Mouse (Mus musculus): ENCODE measurements around the gene Marcksl1.
"Not testable (repeated sequence)": the region's sequence is repeated elsewhere in the genome, so short reads cannot be mapped to it uniquely, and the experiment has no call there.

The Marcksl1 gene

DNA sequence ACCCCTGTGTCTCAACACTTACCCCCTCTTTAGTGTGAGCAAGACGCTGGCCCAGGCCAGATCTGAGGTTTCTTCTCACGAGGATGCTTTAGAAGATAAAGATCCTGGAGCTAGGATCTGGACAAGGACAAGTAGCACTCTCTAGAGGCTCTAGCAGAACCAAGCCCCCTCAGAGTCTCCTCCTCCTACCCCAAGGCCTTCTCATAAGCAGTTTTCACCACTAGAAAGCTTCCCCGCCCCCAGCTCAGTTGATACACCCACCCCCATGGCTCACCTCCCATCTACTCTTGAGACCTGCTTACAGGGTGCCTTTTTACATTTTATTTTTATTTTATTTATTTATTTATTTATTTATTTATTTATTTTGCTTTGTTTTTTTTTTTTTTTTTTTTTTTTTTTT is 3.7 kb upstream of the Marcksl1 start:
- in situ Hi-C loops (cut with MboI, MseI), result no loop called here

- in situ Hi-C loops (cut with MboI, MseI), result no loop called here
Observed at GRCm38 (mm10) chr4:129510723-129511412, 2.5 kb upstream of the Marcksl1 start.

DNA sequence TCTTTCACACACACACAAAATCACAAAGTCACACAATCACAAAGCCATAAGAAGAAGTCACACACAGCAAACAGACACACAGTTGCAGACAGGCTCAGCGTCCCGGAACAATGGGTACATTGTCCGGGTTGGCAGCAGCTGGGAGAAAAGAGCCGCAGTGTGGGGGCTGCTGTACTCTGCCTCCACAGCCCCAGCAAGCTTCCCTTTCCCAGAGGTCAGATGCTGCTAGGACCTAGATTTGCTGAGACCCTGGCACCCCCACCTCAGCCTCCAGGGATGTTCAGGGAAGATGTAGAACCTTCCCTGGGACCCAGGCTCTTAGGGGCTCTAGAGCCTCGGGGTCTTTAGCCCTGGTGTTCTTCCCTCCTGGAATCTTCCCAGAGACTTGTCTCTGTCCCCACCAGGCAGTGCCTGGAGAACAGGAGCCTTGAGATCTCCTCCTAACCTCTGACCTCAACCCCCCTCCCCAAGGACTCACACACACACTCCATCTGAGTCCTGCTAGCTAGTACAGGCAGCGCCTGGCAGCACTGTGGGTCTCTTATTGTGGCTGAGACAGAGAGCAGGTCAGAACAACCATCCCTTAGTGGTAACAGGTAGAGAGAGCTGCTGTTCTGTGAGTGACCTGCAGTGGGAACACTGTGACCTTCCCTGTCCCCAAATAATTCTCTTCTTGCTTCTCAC is 1.8 kb upstream of the Marcksl1 start:
- in situ Hi-C loops (cut with MboI, MseI), result no loop called here

DNA sequence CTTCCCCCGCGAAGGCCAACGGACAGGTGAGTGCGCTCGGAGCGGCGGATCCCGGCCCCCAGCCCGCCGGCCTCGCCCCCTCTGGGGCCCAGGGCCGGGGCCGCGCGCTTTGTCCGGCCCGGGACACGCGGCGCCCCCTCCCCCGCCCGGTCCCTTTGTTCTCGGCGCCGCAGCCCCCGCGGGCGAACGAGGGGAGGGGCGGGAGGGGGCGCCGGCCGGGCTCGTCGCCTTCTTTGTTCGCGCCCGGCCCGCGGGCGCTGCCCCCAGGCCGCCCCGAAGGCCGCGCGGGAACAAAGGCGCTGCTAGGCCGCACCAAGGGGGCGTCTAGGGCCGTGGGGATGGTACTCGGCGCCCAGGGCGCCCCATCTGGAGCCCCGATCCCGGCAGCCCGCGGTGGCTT is 510 bp downstream of the Marcksl1 start:
- in situ Hi-C loops (cut with MboI, MseI), result no loop called here

DNA sequence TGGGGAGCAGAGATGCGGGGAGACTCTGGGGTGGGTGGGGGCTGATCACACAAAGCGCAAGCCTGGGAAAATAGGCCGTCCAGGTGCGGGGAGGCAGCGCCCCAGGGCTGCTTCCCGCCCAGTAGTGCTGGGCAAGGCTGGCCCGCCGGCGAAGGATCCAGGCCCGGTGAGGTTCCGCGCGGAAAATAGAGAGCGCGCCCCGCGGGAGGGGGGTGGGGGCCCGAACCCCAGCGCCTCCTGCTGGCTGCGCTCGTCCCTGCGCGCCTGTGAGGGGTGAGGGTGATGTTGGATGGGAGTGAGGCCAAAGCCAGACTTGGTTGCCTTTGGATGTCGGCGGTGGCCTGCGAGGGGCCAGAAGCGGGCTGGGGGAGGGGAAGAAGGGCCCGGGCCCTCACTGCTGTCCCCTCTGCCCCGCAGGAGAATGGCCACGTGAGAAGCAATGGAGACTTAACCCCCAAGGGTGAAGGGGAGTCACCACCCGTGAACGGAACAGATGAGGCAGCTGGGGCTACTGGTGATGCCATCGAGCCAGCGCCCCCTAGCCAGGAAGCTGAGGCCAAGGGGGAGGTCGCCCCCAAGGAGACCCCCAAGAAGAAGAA is 1.0 kb downstream of the Marcksl1 start:
- in situ Hi-C loops (cut with MboI, MseI), result no loop called here

DNA sequence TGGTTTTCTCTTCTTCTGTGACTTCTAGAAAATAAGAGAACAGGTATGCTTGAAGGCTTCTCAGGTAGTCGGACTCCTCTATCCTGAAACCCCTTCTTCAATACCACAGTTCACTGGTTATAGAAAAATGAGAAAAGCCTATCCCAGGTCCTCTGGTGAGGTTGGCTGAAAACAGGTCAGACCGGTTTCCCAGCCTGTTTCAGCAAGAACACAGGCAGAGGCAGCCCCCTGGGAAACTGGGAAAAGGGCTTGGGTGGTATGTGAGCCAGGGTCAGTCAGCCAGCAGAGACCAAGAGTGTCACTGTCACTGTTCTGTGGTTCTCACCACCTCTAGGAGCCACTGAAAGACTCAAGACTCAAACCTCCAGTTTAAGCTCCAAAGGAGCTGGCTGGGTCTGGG is 3.5 kb downstream of the Marcksl1 start:
- in situ Hi-C loops (cut with MboI, MseI), result no loop called here

DNA sequence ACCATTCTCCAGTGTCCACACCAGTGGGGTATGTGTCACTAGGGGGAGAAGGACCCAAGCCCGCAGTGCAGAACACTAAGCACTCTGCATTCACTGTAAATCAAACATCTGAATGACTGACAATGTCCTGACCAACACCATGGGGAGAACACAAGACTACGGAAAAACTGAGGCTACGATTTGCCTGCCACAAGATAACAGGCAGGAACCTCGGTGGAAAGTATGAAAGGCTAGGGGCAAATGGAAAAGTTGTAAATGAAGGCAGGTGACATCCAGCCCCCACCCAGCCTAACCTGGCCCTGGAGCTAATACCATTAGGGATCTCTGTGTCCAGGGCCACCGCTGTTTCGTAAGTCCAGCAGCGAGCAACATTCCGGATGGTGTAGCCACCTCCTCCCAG is 5.1 kb downstream of the Marcksl1 start:
- in situ Hi-C loops (cut with MboI, MseI), result no loop called here

DNA sequence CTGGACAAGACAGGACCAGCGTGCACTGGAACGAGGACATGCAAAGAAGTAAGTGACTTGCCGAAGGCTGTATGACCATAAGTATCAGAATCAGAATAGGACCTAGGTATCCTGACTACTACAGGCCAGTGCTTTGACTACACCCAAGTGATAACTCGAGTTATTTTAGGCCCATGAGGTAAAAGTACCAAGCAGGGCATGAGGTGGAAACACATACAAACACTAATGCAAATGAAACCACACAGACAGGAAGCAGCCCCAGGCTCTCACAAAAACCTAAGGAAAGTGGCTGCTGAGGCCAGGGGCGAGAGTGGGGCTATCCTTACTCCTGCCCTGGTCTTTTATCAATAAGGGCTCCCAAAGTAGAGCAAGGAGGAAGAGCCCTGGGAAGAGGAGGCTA is 12.0 kb downstream of the Marcksl1 start:
- in situ Hi-C loops (cut with MboI, MseI), result no loop called here

DNA sequence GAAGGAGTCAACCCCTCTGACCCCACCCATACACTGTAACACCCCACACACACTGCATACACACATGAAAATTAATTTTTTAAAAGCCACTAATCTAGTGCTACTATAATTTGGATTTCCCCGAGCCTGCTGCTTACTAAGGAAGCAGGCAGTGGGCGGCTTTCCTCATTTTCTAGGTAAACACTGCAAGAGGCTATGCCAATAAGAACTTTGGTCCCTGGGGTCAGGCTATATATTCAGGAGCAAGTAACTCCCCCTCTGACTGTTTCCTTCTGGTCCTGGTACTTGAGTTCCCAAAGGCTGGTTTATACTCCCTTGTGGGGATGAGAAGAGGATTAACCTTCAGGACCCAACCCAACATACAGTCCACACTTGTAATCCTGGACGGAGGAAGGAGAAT is 12.5 kb downstream of the Marcksl1 start:
- in situ Hi-C loops (cut with MboI, MseI), result no loop called here

GRCm38 (mm10) chr4:129528901-129529300 is 15.5 kb downstream of the Marcksl1 start:
- in situ Hi-C loops (cut with MboI, MseI), result not testable (repeated sequence)

GRCm38 (mm10) chr4:129540012-129540411 is 26.6 kb downstream of the Marcksl1 start:
- in situ Hi-C loops (cut with MboI, MseI), result no loop called here

DNA sequence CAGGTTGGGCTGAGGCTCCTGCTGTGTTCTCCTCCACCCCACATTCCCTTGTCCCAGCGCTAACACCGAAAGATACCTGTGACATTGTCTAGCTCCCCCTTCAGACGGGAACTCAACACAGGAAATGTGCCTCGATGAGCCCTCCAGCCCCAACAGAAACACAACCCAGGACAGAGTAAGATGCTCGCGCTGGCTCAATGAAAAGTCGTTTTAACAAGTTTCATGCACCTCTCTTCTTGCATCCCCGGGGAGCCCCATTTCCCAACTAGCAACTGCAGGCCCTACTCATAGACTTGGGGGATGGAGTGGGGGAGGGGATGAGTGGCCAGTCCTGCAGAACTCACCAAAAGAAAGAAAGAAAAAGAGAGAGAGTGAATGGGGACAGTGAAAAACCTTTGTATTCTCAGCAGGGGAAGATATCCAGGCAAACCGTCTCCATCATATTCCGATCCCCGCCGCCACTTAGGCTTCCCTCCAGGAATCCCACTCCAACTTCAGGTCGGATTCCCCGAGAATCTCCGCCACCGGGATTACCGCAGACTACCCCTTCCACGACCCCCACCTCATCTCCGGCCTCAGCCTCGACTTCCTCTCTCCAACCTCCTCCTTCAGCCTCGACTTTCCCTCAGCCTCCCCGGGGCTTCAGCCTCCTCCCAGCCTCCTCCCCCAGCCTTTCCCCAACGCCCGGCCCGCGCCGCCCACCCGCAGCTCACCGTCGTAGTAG is 28.6 kb downstream of the Marcksl1 start:
- in situ Hi-C loops (cut with MboI, MseI), result no loop called here

DNA sequence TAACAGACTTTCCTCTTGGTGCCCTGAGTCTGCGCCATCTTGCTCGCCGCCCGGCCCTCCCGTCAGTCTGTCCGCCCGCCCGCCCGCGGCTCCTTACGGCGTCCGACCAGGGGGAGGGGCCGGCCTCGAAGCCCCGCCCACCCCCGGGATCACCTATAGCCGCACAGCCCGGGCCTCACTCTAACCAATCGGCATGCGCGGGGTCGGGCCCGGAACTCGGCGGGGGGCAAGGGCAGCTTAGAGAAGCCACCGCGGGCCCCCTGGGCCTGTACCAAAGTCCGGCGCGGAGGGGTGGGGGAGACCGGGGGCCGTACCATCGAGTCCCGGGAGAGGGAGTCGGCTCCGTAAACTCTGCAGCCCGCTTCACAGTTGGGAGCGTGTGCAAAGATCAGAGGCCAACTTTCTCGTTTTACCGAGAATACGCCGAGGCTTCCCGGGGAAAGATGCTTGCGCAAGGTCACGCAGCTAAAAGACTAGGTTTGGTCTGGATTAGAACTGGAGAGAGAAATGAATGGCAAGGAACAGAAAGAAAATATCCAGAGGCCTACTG is 29.3 kb downstream of the Marcksl1 start, which contains the start of gene Hdac1:
TSS of gene Hdac1 (minus strand) at position 122 of the 550 bp plus-strand sequence.
- in situ Hi-C loops (cut with MboI, MseI), result no loop called here

DNA sequence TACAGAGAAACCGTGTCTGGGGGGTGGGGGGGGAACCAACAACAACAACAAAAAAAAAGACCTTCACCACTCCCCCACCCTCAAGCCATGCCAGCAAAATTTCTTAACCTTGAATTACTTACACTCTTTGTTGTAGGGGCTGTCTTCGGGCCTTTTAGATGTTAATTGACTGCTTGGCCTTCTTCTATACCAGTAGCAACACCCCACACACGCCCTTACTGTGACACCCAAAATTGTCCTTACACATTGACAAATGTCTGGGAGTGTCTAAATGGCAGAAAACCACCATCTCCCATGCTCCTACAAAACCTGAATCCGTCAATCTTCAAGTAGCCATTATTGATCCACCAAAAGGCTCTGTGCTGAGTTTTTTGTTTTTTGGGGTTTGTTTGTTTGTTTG is 30.7 kb downstream of the Marcksl1 start:
- in situ Hi-C loops (cut with MboI, MseI), result no loop called here

DNA sequence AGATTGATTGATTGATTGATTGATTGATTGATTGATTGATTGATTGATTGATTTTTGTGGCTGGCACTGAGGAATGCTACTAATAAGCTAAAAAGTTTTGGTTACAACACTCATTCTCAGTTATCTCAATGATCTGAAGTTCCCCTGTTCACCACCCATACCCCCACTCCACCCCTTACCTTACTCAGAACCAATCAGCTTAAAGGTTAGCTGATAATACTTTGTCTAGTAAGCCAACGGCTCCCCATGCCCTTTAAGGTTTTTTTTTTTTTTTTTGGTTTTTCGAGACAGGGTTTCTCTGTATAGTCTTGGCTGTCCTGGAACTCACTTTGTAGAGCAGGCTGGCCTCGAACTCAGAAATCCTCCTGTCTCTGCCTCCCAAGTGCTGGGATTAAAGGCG is 34.2 kb downstream of the Marcksl1 start:
- in situ Hi-C loops (cut with MboI, MseI), result not testable (repeated sequence)

- in situ Hi-C loops (cut with MboI, MseI), result no loop called here
Observed at GRCm38 (mm10) chr4:129549306-129549705, 35.9 kb downstream of the Marcksl1 start.

GRCm38 (mm10) chr4:129550295-129550694 is 36.9 kb downstream of the Marcksl1 start:
- in situ Hi-C loops (cut with MboI, MseI), result loop anchor here (25.0 kb wide), 1 partner anchor 1362 kb away; the partner anchor contains the start of gene Laptm5

- in situ Hi-C loops (cut with MboI, MseI), result loop anchor here (25.0 kb wide), 1 partner anchor 1358 kb away; the partner anchor contains the start of gene Laptm5
Observed at GRCm38 (mm10) chr4:129554512-129554911, 41.1 kb downstream of the Marcksl1 start.

DNA sequence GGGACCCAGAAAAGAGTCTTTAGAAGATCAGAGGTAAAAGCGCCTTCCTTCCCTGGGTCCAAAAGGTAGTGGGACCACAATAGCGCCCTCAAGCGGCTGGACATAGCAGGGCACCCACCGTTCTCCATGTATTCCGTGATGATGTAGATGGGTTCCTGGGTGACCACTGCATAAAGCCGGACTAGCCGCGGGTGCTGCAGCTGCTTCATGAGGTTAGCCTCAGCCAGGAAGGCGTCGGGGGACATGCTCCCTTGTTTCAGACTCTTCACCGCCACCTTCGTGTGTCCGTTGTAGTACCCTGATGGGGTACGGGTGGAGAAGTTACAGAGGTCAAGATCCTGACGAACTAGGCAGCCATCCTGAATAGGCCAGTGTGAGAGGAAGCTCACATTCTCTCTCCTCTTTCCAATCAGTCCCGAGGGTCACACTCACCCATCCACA is 42.1 kb downstream of the Marcksl1 start:
- in situ Hi-C loops (cut with MboI, MseI), result loop anchor here (5.0 to 25.0 kb wide), 2 partner anchors 47 to 1357 kb away; partner anchors contain the start of genes Eif3i, Laptm5 and Tmem234

GRCm38 (mm10) chr4:129555862-129556531 is 42.6 kb downstream of the Marcksl1 start:
- in situ Hi-C loops (cut with MboI, MseI), result loop anchor here (5.0 to 25.0 kb wide), 2 partner anchors 46 to 1356 kb away; partner anchors contain the start of genes Eif3i, Laptm5 and Tmem234

All from regulatory T cell (primary cell).